Mouse (Mus musculus) kidney, adult 2 months (tissue): ENCODE results near the gene Slc24a4. TPM values are rescaled to one million over a fixed set of nuclear protein-coding genes. Genes with fewer than 3 reads are reported as not detected.

Experiments
- DNase-seq: peaks from one replicate; pipeline ENCODE4 v3.0.0; 2021
- H3K27ac ChIP-seq: fragments of 200-500 bp; 2 replicates; pipeline ENCODE4 v1.5.1; 2012; ENCODE audit warnings: low read depth, low read length, control low read depth, inconsistent platforms; ENCODE audit not compliant: insufficient read depth
- H3K27me3 ChIP-seq: fragments of 200-500 bp; replicated peaks from 2 replicates; pipeline ENCODE4 v1.6.1; 2012; ENCODE audit warnings: mild to moderate bottlenecking, moderate library complexity, low read length, inconsistent platforms; ENCODE audit not compliant: control insufficient read depth, insufficient read depth
- H3K36me3 ChIP-seq: fragments of 200-500 bp; 2 replicates; pipeline ENCODE4 v1.6.1; 2012; ENCODE audit warnings: mild to moderate bottlenecking, moderate library complexity, low read length, inconsistent platforms; ENCODE audit not compliant: control insufficient read depth, insufficient read depth
- H3K4me1 ChIP-seq: fragments of 200-500 bp; 2 replicates; pipeline ENCODE4 v1.6.1; 2011; ENCODE audit warnings: low read length; ENCODE audit not compliant: control insufficient read depth, insufficient read depth
- H3K4me3 ChIP-seq: fragments of 200-500 bp; 2 replicates; pipeline ENCODE4 v1.5.1; 2011; ENCODE audit warnings: mild to moderate bottlenecking, low read depth, low read length, control low read depth; ENCODE audit not compliant: insufficient read depth
- CTCF ChIP-seq: fragments of 200-500 bp; conservative IDR thresholded peaks from 2 replicates; pipeline ENCODE4 v1.5.1; 2011; ENCODE audit warnings: low read depth, mild to moderate bottlenecking, control low read depth, low read length, moderate library complexity, mixed read lengths; ENCODE audit not compliant: insufficient read depth, insufficient read length
- POLR2A ChIP-seq: fragments of 200-500 bp; IDR thresholded peaks from one replicate; pipeline ENCODE4 v1.6.1; 2011; ENCODE audit warnings: low read depth, low read length, control low read depth
- WGBS: fragments of 180-500 bp; shearing (Covaris S2); methylation state at CpG from one replicate; pipeline ENCODE4 v1.1.7; 2018; 5-methylcytosine and 5-hydroxymethylcytosine counted together
- polyA plus RNA-seq: library from polyadenylated mRNA; depleted of rRNA; stranded (reverse); fragments of >200 nt; gene quantifications from 2 replicates; pipeline ENCODE4 v1.2.3, GENCODE M21; 2012; rRNA removed

Slc24a4 gene
- polyA plus RNA-seq: 0.05 and 0.11 TPM in 2 replicates

DNA sequence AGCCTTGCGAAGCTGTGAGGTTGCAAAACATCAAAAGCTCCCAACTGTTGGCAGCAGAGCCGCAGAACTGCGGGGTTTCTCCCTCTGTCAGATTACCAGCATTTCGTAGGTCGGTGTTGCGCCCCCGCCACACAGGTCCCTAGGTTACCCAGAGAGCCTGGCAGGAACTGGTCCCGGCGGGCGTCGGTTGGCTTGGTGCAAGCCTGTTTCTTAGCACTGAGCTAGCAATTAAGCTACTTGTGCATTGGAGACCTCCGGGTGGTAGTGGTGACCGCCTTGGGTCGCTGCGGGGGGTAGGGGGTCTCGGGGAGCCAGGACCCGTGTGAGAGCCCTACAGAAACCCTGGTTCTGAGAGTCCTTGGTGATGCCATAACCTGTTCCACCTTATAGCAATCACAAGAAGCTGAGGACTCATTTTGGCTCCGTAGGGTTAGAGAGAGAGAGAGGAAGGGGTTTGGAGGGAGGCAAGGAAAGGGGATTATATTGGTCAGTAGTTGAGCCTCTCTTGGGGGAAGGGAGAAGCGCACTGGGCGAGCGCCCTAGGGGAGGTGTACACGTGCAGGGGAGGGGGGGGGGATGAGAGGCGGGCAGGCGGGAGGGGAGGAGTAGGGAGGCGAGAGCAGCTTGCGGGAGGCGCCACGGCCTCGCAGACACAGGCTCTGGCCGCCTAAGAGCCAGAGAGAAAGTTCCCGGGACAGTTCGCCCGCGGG lies at the start of gene Slc24a4:
Gene Slc24a4 (plus strand): TSS at position 653 of the 710 bp plus-strand sequence.
- Histone ChIP-seq H3K4me1 (no peaks in the 10 kb centered on the region), H3K4me3 (peak within 1 kb of the TSS; percentile 5; the same call in 1 of the 2 replicates), H3K27me3 (no peaks in the 10 kb centered on the region; the same call in none of the 2 replicates), H3K27ac (no peak within 1 kb of the TSS), H3K36me3 (no peaks in the 10 kb centered on the region)
- 2% methylated on average over 32 of the region's 34 CpGs for WGBS
- DNase-seq: no peak
- no peak for TF ChIP-seq POLR2A
- no peak for TF ChIP-seq CTCF

DNA sequence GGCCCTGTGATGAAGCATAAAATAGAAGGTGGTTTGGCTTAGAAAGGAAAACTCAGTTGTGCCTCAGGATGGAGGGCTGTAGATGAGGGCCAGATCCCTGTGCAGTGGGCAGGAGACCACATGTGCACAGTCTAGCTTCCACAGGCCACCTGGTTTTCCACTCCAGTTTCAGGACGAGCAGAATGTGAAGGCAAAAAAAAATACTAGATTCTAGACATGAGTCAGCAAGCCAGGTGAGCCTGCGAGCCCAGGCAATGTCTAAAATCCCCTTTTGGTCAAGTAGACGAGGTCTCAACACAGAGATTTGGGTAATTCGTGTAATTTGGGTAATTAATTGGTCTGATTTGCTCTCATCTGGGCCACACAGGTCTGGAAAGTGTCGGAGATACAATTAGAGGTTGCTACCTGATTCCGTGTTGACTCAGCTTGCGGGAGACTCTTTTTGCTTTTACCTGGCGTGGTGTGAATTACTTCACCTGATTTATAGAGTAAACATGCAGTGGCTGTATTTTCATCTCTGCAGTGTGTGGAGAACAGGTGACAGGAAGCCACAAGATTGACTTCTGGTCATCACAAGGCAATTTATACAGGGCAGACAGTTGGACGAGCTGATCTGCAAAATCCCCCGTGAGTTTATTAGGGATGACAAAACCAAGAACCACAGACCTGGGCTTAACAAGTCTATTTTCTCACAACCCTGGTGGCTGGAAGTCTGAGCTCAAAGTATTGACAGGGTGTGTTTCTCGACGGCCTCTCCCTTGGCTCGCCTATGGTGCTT lies 45.7 kb upstream of the Slc24a4 start:
- TF ChIP-seq CTCF: no peak
- TF ChIP-seq POLR2A: no peak
- no peak for DNase-seq
- Histone ChIP-seq H3K4me3 (no peak overlapping the region), H3K36me3 (no peaks in the 10 kb centered on the region), H3K27ac (no peak overlapping the region), H3K4me1 (no peaks in the 10 kb centered on the region), H3K27me3 (no peaks in the 10 kb centered on the region)
- 75% methylated on average over 13 of the region's 13 CpGs for WGBS

DNA sequence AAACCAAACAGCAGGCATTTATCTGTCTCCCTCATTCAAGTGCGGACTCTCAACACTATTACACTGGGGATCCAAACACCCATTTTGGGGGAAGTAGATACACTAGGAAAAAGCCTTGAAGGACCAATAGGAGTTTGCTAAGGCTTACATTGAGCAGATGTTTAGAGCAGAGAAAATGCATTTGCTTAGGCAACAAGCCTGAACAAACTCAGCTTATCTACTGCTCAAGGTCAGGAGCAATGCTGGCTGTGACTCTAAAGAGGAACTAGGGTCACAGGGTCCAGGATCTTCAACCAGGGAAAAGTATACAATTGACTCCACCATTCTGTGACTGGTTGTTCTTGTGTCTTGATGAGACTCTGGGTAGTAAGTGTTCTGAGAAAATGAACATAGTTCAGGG lies 38.0 kb upstream of the Slc24a4 start:
- WGBS: 89% methylated on average over 1 of the region's 1 CpGs
- no peak for TF ChIP-seq CTCF
- TF ChIP-seq POLR2A: no peak
- DNase-seq: no peak

DNA sequence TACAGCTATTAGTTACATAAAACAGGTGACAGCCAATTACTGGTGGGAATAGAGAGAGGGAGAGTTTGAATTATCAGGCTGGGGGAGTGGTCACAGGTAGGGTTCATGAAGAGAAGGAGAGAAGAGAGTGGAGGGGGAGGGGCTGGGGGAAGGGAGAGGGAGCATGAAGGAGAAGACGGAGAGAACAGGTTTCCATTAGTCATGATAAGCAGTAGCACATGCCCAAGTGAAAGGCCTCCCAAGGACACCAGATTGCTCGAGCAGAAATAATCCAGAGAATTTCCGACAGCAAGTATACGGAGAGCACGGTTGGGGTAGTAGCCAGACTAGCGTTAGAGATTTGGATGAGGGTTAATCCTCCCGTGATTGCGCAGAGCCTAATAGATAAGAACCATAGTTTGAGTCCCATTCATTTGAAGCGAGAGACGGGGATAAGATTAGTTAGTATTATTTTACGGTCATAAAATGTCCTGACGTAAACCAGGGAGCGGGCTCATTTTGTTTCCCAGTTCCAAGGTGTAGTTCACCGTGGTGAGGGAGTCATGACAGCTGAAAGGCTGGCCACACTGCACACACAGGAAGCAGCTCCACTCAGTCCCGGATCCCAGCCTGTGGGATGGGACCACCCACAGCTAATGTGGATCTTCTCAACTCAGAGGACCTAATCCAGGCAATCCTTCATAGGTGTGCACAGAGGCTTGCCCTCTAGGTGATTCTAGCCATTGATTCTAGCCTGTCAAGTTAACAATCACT lies 36.0 kb upstream of the Slc24a4 start:
- whole genome bisulfite sequencing: 76% methylated on average over 15 of the region's 15 CpGs
- no peak for TF ChIP-seq POLR2A
- no peak for TF ChIP-seq CTCF
- DNase-seq: no peak

More for the DNA sequence above, 38.0 kb upstream of the Slc24a4 start:
- Histone ChIP-seq H3K27ac (no peak overlapping the region), H3K4me1 (no peaks in the 10 kb centered on the region), H3K4me3 (no peak overlapping the region), H3K27me3 (no peaks in the 10 kb centered on the region), H3K36me3 (no peaks in the 10 kb centered on the region)

DNA sequence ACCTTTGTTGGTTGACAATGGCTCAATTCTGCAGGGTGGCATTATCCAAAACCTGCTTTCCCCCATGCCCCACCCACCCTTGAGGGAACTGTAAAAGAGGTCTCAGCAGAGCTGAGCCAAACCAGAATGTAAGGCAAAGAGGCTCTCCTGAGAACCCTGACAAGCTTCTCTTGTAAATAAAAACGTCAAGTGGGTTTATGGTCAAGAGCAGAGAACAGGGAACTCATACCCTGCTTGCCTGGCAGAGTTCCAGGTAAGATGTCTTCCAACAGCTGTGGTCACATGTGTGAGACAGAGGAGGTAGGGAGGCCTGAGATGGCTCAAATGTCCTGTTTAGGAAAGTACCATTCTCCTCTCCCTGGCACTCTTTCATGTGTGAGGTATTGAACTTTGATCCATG lies 22.5 kb upstream of the Slc24a4 start:
- no peak for DNase-seq
- WGBS: 34% methylated on average over 1 of the region's 1 CpGs
- Histone ChIP-seq H3K36me3 (no peaks in the 10 kb centered on the region), H3K27me3 (no peaks in the 10 kb centered on the region), H3K27ac (no peak overlapping the region), H3K4me1 (no peaks in the 10 kb centered on the region), H3K4me3 (no peak overlapping the region)
- no peak for TF ChIP-seq CTCF
- TF ChIP-seq POLR2A: no peak

More for the DNA sequence above, 36.0 kb upstream of the Slc24a4 start:
- no peaks in the 10 kb centered on the region for H3K27me3 ChIP-seq
- no peak overlapping the region for H3K4me3 ChIP-seq
- no peaks in the 10 kb centered on the region for H3K36me3 ChIP-seq
- H3K27ac ChIP-seq: no peak overlapping the region
- H3K4me1 ChIP-seq: no peaks in the 10 kb centered on the region

DNA sequence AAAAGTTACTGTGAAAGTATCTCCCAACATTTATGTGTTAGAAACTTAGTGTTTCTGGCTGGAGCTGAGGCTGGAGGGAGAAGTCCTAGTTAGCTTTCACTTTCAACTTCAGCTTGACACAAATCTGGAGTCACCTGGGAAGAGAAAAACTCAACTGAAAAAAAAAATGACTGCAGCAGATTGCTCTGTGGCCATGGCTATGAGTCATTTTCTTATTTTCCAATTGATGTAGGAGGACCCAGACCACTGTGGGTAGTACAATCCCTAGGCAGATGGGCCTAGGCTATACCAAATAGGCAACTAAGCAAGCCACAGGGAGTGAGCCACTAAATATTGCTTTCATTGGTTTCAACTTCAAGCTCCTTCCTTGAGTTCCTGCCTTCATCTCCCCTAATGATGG lies 19.7 kb upstream of the Slc24a4 start:
- Histone ChIP-seq H3K4me1 (no peaks in the 10 kb centered on the region), H3K27ac (no peak overlapping the region), H3K4me3 (no peak overlapping the region), H3K27me3 (no peaks in the 10 kb centered on the region), H3K36me3 (no peaks in the 10 kb centered on the region)
- TF ChIP-seq POLR2A: no peak
- no peak for TF ChIP-seq CTCF
- no peak for DNase-seq

DNA sequence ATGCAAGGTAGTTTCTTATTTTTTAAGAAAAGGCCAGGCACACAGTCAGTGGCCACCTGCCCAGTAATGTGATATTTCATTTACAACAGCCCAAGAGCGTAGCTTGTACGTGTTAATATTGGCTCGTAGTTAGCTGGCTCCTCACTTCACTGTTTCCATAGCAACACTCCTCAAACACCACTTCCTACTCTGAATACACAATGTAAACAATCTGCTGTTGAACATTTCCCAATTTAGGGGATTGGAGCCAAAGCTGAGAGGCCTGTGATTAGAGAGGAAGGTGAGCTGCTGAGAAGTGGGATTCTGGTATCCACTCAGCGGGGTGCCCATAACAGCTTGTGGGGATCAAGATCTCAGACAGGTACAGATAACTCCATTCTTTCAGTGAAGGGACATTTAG lies 16.0 kb upstream of the Slc24a4 start:
- Histone ChIP-seq H3K4me1 (no peaks in the 10 kb centered on the region), H3K36me3 (no peaks in the 10 kb centered on the region), H3K4me3 (no peak overlapping the region), H3K27ac (no peak overlapping the region), H3K27me3 (no peaks in the 10 kb centered on the region)
- TF ChIP-seq CTCF (no peak), POLR2A (no peak)
- 42% methylated on average over 4 of the region's 4 CpGs for WGBS
- no peak for DNase-seq
